Mouse (Mus musculus) megakaryocyte, embryonic 14.5 days (primary cell): Measurements from ENCODE around the gene Med16.

Experiments
- FLI1 ChIP-seq: IDR thresholded peaks from 2 replicates; pipeline ENCODE4 v1.6.1; 2012; ENCODE audit warnings: low read length, inconsistent platforms, mixed read lengths
- GATA1 ChIP-seq: IDR thresholded peaks from 3 replicates; pipeline ENCODE4 v1.6.1; 2012; ENCODE audit warnings: mixed read lengths, low read length, inconsistent platforms, borderline replicate concordance

- TF ChIP-seq GATA1 (no peak), FLI1 (no peak)
Observed at GRCm38 (mm10) chr10:79865801-79866295, 42.9 kb downstream of the Med16 start.
